Mouse (Mus musculus) left cerebral cortex, adult 8-10 months (tissue): ENCODE data around the gene Ldah. TPM values are rescaled to one million over a fixed set of nuclear protein-coding genes. Genes with fewer than 3 reads are reported as not detected.

ENCODE experiments used
- DNase-seq, 2 experiments: peaks; one replicate each; pipeline ENCODE4 v3.0.0; 2022; ENCODE audit warnings: low spot score in 2 of 2
- total RNA-seq, 4 experiments: library from RNA; stranded (reverse); gene quantifications; 2 replicates each; pipeline ENCODE4 v1.2.4; 2022

Gene Ldah
- total RNA-seq, 4 experiments from 2014 or later: 30.7 to 35.7 (median 32.9) TPM

GRCm38 (mm10) chr12:8313270-8313771 is 105.4 kb downstream of the Ldah start, which contains the start of gene Hs1bp3:
TSS of gene Hs1bp3 (plus strand) at chr12:8313432.
- DNase-seq: peak; percentile 72 to 76

- no peak for DNase-seq
Observed at GRCm38 (mm10) chr12:8313773-8314172, 105.9 kb downstream of the Ldah start.

GRCm38 (mm10) chr12:8316541-8316940 is 108.6 kb downstream of the Ldah start:
- no peak for DNase-seq

- peak; percentile 64 to 79 for DNase-seq
Observed at GRCm38 (mm10) chr12:8320084-8320713, 112.3 kb downstream of the Ldah start.

GRCm38 (mm10) chr12:8321506-8321905 is 113.6 kb downstream of the Ldah start:
- DNase-seq: no peak

- no peak for DNase-seq
Observed at GRCm38 (mm10) chr12:8324086-8324485, 116.2 kb downstream of the Ldah start.

GRCm38 (mm10) chr12:8325245-8325942 is 117.5 kb downstream of the Ldah start:
- no peak for DNase-seq

GRCm38 (mm10) chr12:8325943-8326522 is 118.1 kb downstream of the Ldah start:
- peak in 1 of 2 experiments; percentile 75 for DNase-seq

GRCm38 (mm10) chr12:8326825-8327674 is 119.1 kb downstream of the Ldah start:
- DNase-seq: peak; percentile 88 to 98

- no peak for DNase-seq
Observed at GRCm38 (mm10) chr12:8327675-8328053, 119.8 kb downstream of the Ldah start.

GRCm38 (mm10) chr12:8329236-8329635 is 121.3 kb downstream of the Ldah start:
- no peak for DNase-seq

- no peak for DNase-seq
Observed at GRCm38 (mm10) chr12:8331489-8332173, 123.7 kb downstream of the Ldah start.

- DNase-seq: no peak
Observed at GRCm38 (mm10) chr12:8332174-8332542, 124.3 kb downstream of the Ldah start.

GRCm38 (mm10) chr12:8333617-8334016 is 125.7 kb downstream of the Ldah start:
- DNase-seq: no peak

GRCm38 (mm10) chr12:8334261-8334660 is 126.4 kb downstream of the Ldah start:
- DNase-seq: no peak

Other genes with a start within 250 kb of the Ldah start
- gene Apob, start 230.5 kb upstream of the Ldah start, total RNA-seq: under 1 TPM in 2 of 4 experiments, not detected in 2; 0.02 to 0.06 TPM
- gene Gdf7, start 93.8 kb downstream of the Ldah start, total RNA-seq: under 1 TPM; 0.51 to 0.98 (median 0.82) TPM
- 10 to 100 TPM; 14.4 to 17.1 (median 15.6) TPM for gene Hs1bp3, start 105.3 kb downstream of the Ldah start, total RNA-seq